23 mouse cellular contexts compared by ENCODE assay signal in the genomic region with DNA sequence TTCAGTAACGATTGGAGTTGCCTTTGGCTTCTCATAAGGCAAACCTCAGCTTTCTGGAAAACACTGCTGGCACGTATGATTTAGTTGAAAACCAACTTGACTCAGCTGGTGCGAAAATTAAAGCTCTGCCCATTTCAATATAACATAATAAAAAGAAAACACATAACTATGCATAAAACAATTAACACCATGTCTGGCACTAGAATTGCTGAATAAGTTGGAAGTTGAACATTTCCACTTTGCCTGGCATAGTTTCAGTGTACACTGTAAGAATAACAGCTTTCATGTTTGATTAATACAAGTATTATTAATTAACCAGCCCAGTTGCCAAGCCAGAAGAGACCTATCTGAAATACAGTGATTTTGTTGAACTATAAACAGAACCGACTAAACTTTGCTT. TPM values are rescaled to one million over a fixed set of nuclear protein-coding genes. Genes with fewer than 3 reads are reported as not detected.
DNase-seq lines count a peak whose midpoint lies in the region; ATAC-seq and TF ChIP-seq lines count a peak whose summit lies in the region.
"Had no signal": no experiment of that assay in that cellular context is flagged by ENCODE, and none has a peak within 500 bp of the region (broad histone marks: within the 10 kb centered on the region; RNA-seq: fewer than 3 reads in every experiment).

No protein-coding gene starts in this region.

- no peak overlapping the region for H3K4me3 ChIP-seq in forebrain, embryonic 14.5 days (ENCODE audit: low read depth, low read length)
- H3K4me3 ChIP-seq in forebrain, embryonic 12.5 days (replicated peaks), result no peak overlapping the region
- no peak overlapping the region for H3K4me3 ChIP-seq in forebrain, postnatal 0 days (ENCODE audit: low read depth, low read length)
- no peak overlapping the region for H3K4me3 ChIP-seq in forebrain, embryonic 13.5 days
- H3K4me3 ChIP-seq in kidney, embryonic 15.5 days (replicated peaks), result no peak overlapping the region
- H3K4me3 ChIP-seq: heart, embryonic 12.5 days; heart, embryonic 15.5 days; hindbrain, embryonic 10.5 days; hindbrain, embryonic 13.5 days; intestine, embryonic 15.5 days had no signal

- no peak overlapping the region for H3K9ac ChIP-seq in forebrain, embryonic 14.5 days (ENCODE audit: low read length)
- no peak overlapping the region for H3K9ac ChIP-seq in forebrain, embryonic 12.5 days
- H3K9ac ChIP-seq in forebrain, postnatal 0 days, result no peak overlapping the region
- H3K9ac ChIP-seq in forebrain, embryonic 13.5 days, result no peak overlapping the region
- no peak overlapping the region for H3K9ac ChIP-seq in kidney, embryonic 15.5 days
- H3K9ac ChIP-seq: heart, embryonic 12.5 days; heart, embryonic 15.5 days; hindbrain, embryonic 13.5 days; intestine, embryonic 15.5 days had no signal

- WGBS in forebrain, embryonic 14.5 days, result 81% methylated on average over 4 of the region's 4 CpGs
- 89% methylated on average over 4 of the region's 4 CpGs for WGBS in forebrain, embryonic 12.5 days
- WGBS in forebrain, postnatal 0 days, result 49% methylated on average over 4 of the region's 4 CpGs
- WGBS in forebrain, embryonic 13.5 days, result 82% methylated on average over 4 of the region's 4 CpGs
- 71% methylated on average over 4 of the region's 4 CpGs for WGBS in kidney, embryonic 15.5 days

- no peaks in the 10 kb centered on the region for H3K36me3 ChIP-seq in forebrain, embryonic 14.5 days (ENCODE audit: control insufficient read depth, insufficient read depth, low read length)
- no peaks in the 10 kb centered on the region for H3K36me3 ChIP-seq in forebrain, embryonic 12.5 days (replicated peaks)
- no peaks in the 10 kb centered on the region for H3K36me3 ChIP-seq in forebrain, postnatal 0 days (ENCODE audit: insufficient read depth)
- no peaks in the 10 kb centered on the region for H3K36me3 ChIP-seq in forebrain, embryonic 13.5 days (ENCODE audit: poor library complexity, severe bottlenecking)
- no peaks in the 10 kb centered on the region for H3K36me3 ChIP-seq in kidney, embryonic 15.5 days
- H3K36me3 ChIP-seq: heart, embryonic 12.5 days; heart, embryonic 15.5 days; hindbrain, embryonic 10.5 days; hindbrain, embryonic 13.5 days; intestine, embryonic 15.5 days had no signal

- H3K9me3 ChIP-seq in forebrain, embryonic 14.5 days (replicated peaks; ENCODE audit: control insufficient read depth, low read length), result no peaks in the 10 kb centered on the region
- no peaks in the 10 kb centered on the region for H3K9me3 ChIP-seq in forebrain, embryonic 12.5 days
- no peaks in the 10 kb centered on the region for H3K9me3 ChIP-seq in forebrain, postnatal 0 days (ENCODE audit: low read length)
- no peaks in the 10 kb centered on the region for H3K9me3 ChIP-seq in forebrain, embryonic 13.5 days (replicated peaks)
- no peaks in the 10 kb centered on the region for H3K9me3 ChIP-seq in kidney, embryonic 15.5 days (replicated peaks)
- H3K9me3 ChIP-seq: heart, embryonic 12.5 days; heart, embryonic 15.5 days; hindbrain, embryonic 10.5 days; hindbrain, embryonic 13.5 days; intestine, embryonic 15.5 days had no signal

- H3K27me3 ChIP-seq in forebrain, embryonic 14.5 days (replicated peaks; ENCODE audit: control insufficient read depth, insufficient read depth, low read length), result no peaks in the 10 kb centered on the region
- H3K27me3 ChIP-seq in forebrain, embryonic 12.5 days, result no peaks in the 10 kb centered on the region
- H3K27me3 ChIP-seq in forebrain, postnatal 0 days (ENCODE audit: insufficient read depth, low read length), result no peaks in the 10 kb centered on the region
- H3K27me3 ChIP-seq in forebrain, embryonic 13.5 days, result no peaks in the 10 kb centered on the region
- H3K27me3 ChIP-seq in kidney, embryonic 15.5 days, result no peaks in the 10 kb centered on the region
- H3K27me3 ChIP-seq: heart, embryonic 12.5 days; heart, embryonic 15.5 days; hindbrain, embryonic 13.5 days; intestine, embryonic 15.5 days; Patski had no signal

- ATAC-seq in forebrain, embryonic 14.5 days, result no peak
- ATAC-seq in forebrain, embryonic 12.5 days (ENCODE audit: low FRiP score), result no peak
- ATAC-seq in forebrain, postnatal 0 days, result peak; percentile 51; the same call in 1 of the 2 replicates
- no peak for ATAC-seq in forebrain, embryonic 13.5 days
- no peak for ATAC-seq in kidney, embryonic 15.5 days (replicated peaks; ENCODE audit: low FRiP score)
- ATAC-seq: hindbrain, embryonic 16.5 days; intestine, embryonic 15.5 days; Patski had no signal

- DNase-seq in forebrain, embryonic 14.5 days (ENCODE audit: low spot score), result peak; percentile 48
- peak; percentile 49 for DNase-seq in forebrain, postnatal 0 days
- DNase-seq in kidney, postnatal 14 days, result peak; percentile 35
- DNase-seq in adrenal gland, adult 18-20 months (ENCODE audit: low spot score in 2 of 2), result no peak
- DNase-seq: adrenal gland, adult 2 months; adrenal gland, postnatal 14 days; cerebellum, adult 18-20 months; cerebellum, adult 9-10 months; cerebellum, postnatal 14 days; gastrocnemius, postnatal 25 days; heart, adult 18-20 months; heart, postnatal 10 days; heart, postnatal 36 days had no signal

- H3K27ac ChIP-seq in forebrain, embryonic 14.5 days (ENCODE audit: low read depth, low read length), result no peak overlapping the region
- H3K27ac ChIP-seq in forebrain, embryonic 12.5 days, result no peak overlapping the region
- H3K27ac ChIP-seq in forebrain, postnatal 0 days (ENCODE audit: low read depth, low read length), result no peak overlapping the region
- no peak overlapping the region for H3K27ac ChIP-seq in forebrain, embryonic 13.5 days
- no peak overlapping the region for H3K27ac ChIP-seq in kidney, embryonic 15.5 days
- H3K27ac ChIP-seq: heart, embryonic 15.5 days; hindbrain, embryonic 10.5 days; hindbrain, embryonic 13.5 days; intestine, embryonic 15.5 days had no signal

- no peaks in the 10 kb centered on the region for H3K4me1 ChIP-seq in forebrain, embryonic 14.5 days (ENCODE audit: control insufficient read depth, insufficient read depth, low read length)
- H3K4me1 ChIP-seq in forebrain, embryonic 12.5 days, result no peaks in the 10 kb centered on the region
- no peaks in the 10 kb centered on the region for H3K4me1 ChIP-seq in forebrain, postnatal 0 days (ENCODE audit: insufficient read depth)
- H3K4me1 ChIP-seq in forebrain, embryonic 13.5 days, result no peaks in the 10 kb centered on the region
- H3K4me1 ChIP-seq in kidney, embryonic 15.5 days, result no peaks in the 10 kb centered on the region
- H3K4me1 ChIP-seq: heart, embryonic 12.5 days; heart, embryonic 15.5 days; hindbrain, embryonic 10.5 days; hindbrain, embryonic 13.5 days; intestine, embryonic 15.5 days had no signal

- H3K4me2 ChIP-seq in forebrain, embryonic 14.5 days (ENCODE audit: low read length), result no peak overlapping the region
- H3K4me2 ChIP-seq in forebrain, embryonic 12.5 days, result no peak overlapping the region
- H3K4me2 ChIP-seq in forebrain, postnatal 0 days (ENCODE audit: low read depth), result no peak overlapping the region
- H3K4me2 ChIP-seq in forebrain, embryonic 13.5 days, result no peak overlapping the region
- no peak overlapping the region for H3K4me2 ChIP-seq in kidney, embryonic 15.5 days
- H3K4me2 ChIP-seq: heart, embryonic 12.5 days; heart, embryonic 15.5 days; hindbrain, embryonic 13.5 days; intestine, embryonic 15.5 days had no signal

- TF ChIP-seq CTCF in forebrain, postnatal 0 days (IDR thresholded peaks at IDR 0.05; ENCODE audit: low read depth), result no peak

RNA-seq across cellular contexts. Expression of gene Dab2, which starts 2.6 kb away (rescaled TPM):
- 16.1 and 20.1 TPM in 2 replicates for polyA plus RNA-seq in forebrain, embryonic 14.5 days (2014; fragmentation: Nextera tagmentation; extraction: Ambion mirVana)
- polyA plus RNA-seq in forebrain, embryonic 12.5 days (2016; fragmentation: Nextera tagmentation; extraction: Ambion mirVana), result 27.8 and 37.4 TPM in 2 replicates
- 7.6 and 18.2 TPM in 2 replicates for total RNA-seq in forebrain, postnatal 0 days (2014; rRNA removed)
- polyA plus RNA-seq in forebrain, postnatal 0 days (2015; fragmentation: Nextera tagmentation; extraction: Ambion mirVana), result 14.3 and 14.5 TPM in 2 replicates
- polyA plus RNA-seq in forebrain, embryonic 13.5 days (2015; fragmentation: Nextera tagmentation; extraction: Ambion mirVana), result 8.2 and 10.6 TPM in 2 replicates
- 68.3 and 77.8 TPM in 2 replicates for polyA plus RNA-seq in kidney, embryonic 15.5 days (2015; fragmentation: Nextera tagmentation; extraction: Ambion mirVana)
- total RNA-seq in adrenal gland, adult 18-20 months (2021), result 100 to 1,000 TPM; 329 to 456 TPM

Comparison
In these comparisons a context has a peak if more than half of its experiments do, and no peak if none do; other contexts are left out.
1. DNase-seq: peak in forebrain, embryonic 14.5 days (single experiment), forebrain, postnatal 0 days (single experiment) and kidney, postnatal 14 days (single experiment); none in adrenal gland, adult 18-20 months (0 of 2).